Mouse (Mus musculus) forebrain, postnatal 0 days (tissue): ENCODE results near the gene Arpc5. TPM values are rescaled to one million over a fixed set of nuclear protein-coding genes. Genes with fewer than 3 reads are reported as not detected.
A peak's percentile ranks its signal among the peaks of the same experiment; 100 is the strongest.
"Not testable (repeated sequence)": the region's sequence is repeated elsewhere in the genome, so short reads cannot be mapped to it uniquely, and the experiment has no call there.

Experiments
- ATAC-seq: fragments of 200-750 bp; cut with Nextera tagmentation; 2 replicates; pipeline ENCODE4 v1.8.0; 2017; ENCODE audit warnings: mild to moderate bottlenecking, moderate library complexity
- DNase-seq: peaks from one replicate; pipeline ENCODE4 v3.0.0-alpha.2; 2015
- H3K27ac ChIP-seq: fragments of 300-500 bp; sonication (generic); 2 replicates; pipeline ENCODE4 v1.5.1; 2014; ENCODE audit warnings: low read depth, mild to moderate bottlenecking, antibody characterized with exemption, low read length, moderate library complexity, mixed read lengths
- H3K27me3 ChIP-seq: fragments of 300-500 bp; sonication (generic); 2 replicates; pipeline ENCODE4 v1.6.1; 2014; ENCODE audit warnings: mild to moderate bottlenecking, low read length, mixed read lengths; ENCODE audit not compliant: insufficient read depth
- H3K36me3 ChIP-seq: fragments of 300-500 bp; sonication (generic); 2 replicates; pipeline ENCODE4 v1.6.1; 2014; ENCODE audit warnings: mild to moderate bottlenecking, moderate library complexity; ENCODE audit not compliant: insufficient read depth
- H3K4me1 ChIP-seq: fragments of 300-500 bp; sonication (generic); 2 replicates; pipeline ENCODE4 v1.6.1; 2014; ENCODE audit warnings: antibody characterized with exemption; ENCODE audit not compliant: insufficient read depth
- H3K4me2 ChIP-seq: fragments of 300-500 bp; sonication (generic); 2 replicates; pipeline ENCODE4 v1.6.1; 2014; ENCODE audit warnings: low read depth, mild to moderate bottlenecking, moderate library complexity
- H3K4me3 ChIP-seq: fragments of 300-500 bp; sonication (generic); 2 replicates; pipeline ENCODE4 v1.5.1; 2014; ENCODE audit warnings: low read depth, low read length, mixed read lengths
- H3K9ac ChIP-seq: fragments of 300-500 bp; sonication (generic); 2 replicates; pipeline ENCODE4 v1.6.1; 2014; ENCODE audit warnings: mild to moderate bottlenecking
- H3K9me3 ChIP-seq: fragments of 300-500 bp; sonication (generic); 2 replicates; pipeline ENCODE4 v1.6.1; 2016; ENCODE audit warnings: low read length
- CTCF ChIP-seq: sonication (generic); IDR thresholded peaks from 2 replicates; pipeline ENCODE4 v1.5.1; 2016; ENCODE audit warnings: antibody characterized with exemption, control low read depth, low read depth
- WGBS: fragments of 180-500 bp; shearing (Covaris S2); extraction: QIAGEN DNeasy Blood & Tissue Kit; methylation state at CpG from one replicate; pipeline ENCODE4 v1.1.7; 2014; 5-methylcytosine and 5-hydroxymethylcytosine counted together
- polyA plus RNA-seq: library from polyadenylated mRNA; unstranded; fragments of >200 nt; fragmentation: Nextera tagmentation; extraction: Ambion mirVana; gene quantifications from 2 replicates; pipeline ENCODE4 v1.2.1, GENCODE M21; 2015
- total RNA-seq: library from RNA; depleted of rRNA; stranded (reverse); fragments of >200 nt; gene quantifications from 2 replicates; pipeline ENCODE4 v1.2.3, GENCODE M21; 2014

The Arpc5 gene
- total and polyA plus RNA-seq, 2 experiments from 2014 or later, result 301 to 537 TPM

DNA sequence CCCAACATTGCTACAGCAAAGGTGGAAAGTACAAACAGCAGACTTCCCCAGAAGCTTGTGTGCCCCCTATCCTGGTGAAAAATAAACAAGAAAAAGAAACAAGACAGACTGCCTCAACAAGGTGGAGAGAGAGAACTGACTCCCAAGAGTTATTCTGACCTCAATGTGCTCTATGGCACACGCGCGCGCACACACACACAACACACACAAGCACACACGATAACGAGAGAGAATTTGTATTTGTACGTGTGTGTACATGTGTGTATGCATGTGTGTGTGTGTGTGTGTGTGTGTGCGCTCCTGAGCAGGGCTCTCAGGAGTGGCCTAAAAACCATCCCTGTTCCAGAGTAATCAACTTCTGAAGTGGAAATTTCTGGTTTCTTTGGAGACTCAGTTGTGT is 18.3 kb downstream of the Arpc5 start:
- Histone ChIP-seq H3K27me3 (no peaks in the 10 kb centered on the region), H3K4me3 (no peak overlapping the region), H3K4me2 (no peak overlapping the region), H3K36me3 (no peaks in the 10 kb centered on the region), H3K4me1 (no peaks in the 10 kb centered on the region), H3K9me3 (no peaks in the 10 kb centered on the region), H3K9ac (no peak overlapping the region), H3K27ac (no peak overlapping the region)
- 97% methylated on average over 8 of the region's 8 CpGs for WGBS
- no peak for DNase-seq
- TF ChIP-seq CTCF, result no peak
- no peak for ATAC-seq

DNA sequence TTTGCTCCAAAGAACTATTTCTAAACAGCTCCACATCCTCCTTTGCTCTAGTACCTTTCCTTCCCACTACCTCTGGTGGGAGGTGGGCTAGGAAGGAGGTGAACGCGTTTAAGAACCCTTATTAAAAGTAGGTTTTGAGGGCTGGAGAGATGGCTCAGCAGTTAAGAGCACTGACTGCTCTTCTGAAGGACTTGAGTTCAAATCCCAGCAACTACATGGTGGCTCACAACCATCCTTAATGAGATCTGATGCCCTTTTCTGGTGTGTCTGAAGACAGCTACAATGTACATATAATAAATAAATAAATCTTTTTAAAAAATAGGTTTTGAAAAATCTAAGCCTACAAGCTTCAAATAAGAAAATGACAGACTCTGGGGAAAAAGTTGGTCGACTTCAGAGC is 19.1 kb downstream of the Arpc5 start:
- ATAC-seq, H3K9ac ChIP-seq, H3K27me3 ChIP-seq, H3K4me1 ChIP-seq, H3K27ac ChIP-seq, H3K4me3 ChIP-seq, DNase-seq, H3K9me3 ChIP-seq, H3K36me3 ChIP-seq, H3K4me2 ChIP-seq: not testable (repeated sequence)
- 91% methylated on average over 3 of the region's 3 CpGs for WGBS

GRCm38 (mm10) chr1:152786953-152787352 is 20.6 kb downstream of the Arpc5 start:
- no peak overlapping the region for H3K27ac ChIP-seq
- no peak overlapping the region for H3K4me2 ChIP-seq
- H3K4me1 ChIP-seq, result no peaks in the 10 kb centered on the region
- 93% methylated on average over 4 of the region's 4 CpGs for WGBS
- ATAC-seq, result no peak
- H3K27me3 ChIP-seq, result no peaks in the 10 kb centered on the region
- H3K36me3 ChIP-seq, result no peaks in the 10 kb centered on the region
- H3K9me3 ChIP-seq, result no peaks in the 10 kb centered on the region
- no peak overlapping the region for H3K9ac ChIP-seq
- no peak for TF ChIP-seq CTCF
- H3K4me3 ChIP-seq, result no peak overlapping the region
- DNase-seq, result no peak

GRCm38 (mm10) chr1:152788121-152788660 is 21.8 kb downstream of the Arpc5 start:
- H3K36me3 ChIP-seq, result no peaks in the 10 kb centered on the region
- no peak overlapping the region for H3K4me3 ChIP-seq
- H3K27me3 ChIP-seq, result no peaks in the 10 kb centered on the region
- DNase-seq (no peak), ATAC-seq (no peak)
- H3K27ac ChIP-seq, result no peak overlapping the region
- WGBS, result 19% methylated on average over 4 of the region's 4 CpGs
- no peaks in the 10 kb centered on the region for H3K9me3 ChIP-seq
- H3K4me2 ChIP-seq, result no peak overlapping the region
- no peaks in the 10 kb centered on the region for H3K4me1 ChIP-seq
- H3K9ac ChIP-seq, result no peak overlapping the region
- no peak for TF ChIP-seq CTCF

GRCm38 (mm10) chr1:152790254-152790653 is 23.9 kb downstream of the Arpc5 start:
- Histone ChIP-seq H3K4me2 (no peak overlapping the region), H3K27ac (no peak overlapping the region), H3K36me3 (no peaks in the 10 kb centered on the region), H3K4me3 (no peak overlapping the region), H3K27me3 (no peaks in the 10 kb centered on the region), H3K4me1 (no peaks in the 10 kb centered on the region), H3K9ac (no peak overlapping the region), H3K9me3 (no peaks in the 10 kb centered on the region)
- DNase-seq (no peak), ATAC-seq (peak; percentile 64; the same call in 1 of the 2 replicates)
- WGBS, result 27% methylated on average over 12 of the region's 12 CpGs
- TF ChIP-seq CTCF, result peak; percentile 55

GRCm38 (mm10) chr1:152790821-152791220 is 24.5 kb downstream of the Arpc5 start:
- DNase-seq, result no peak
- Histone ChIP-seq H3K27me3 (no peaks in the 10 kb centered on the region), H3K4me3 (no peak overlapping the region), H3K9ac (no peak overlapping the region), H3K4me1 (no peaks in the 10 kb centered on the region), H3K36me3 (no peaks in the 10 kb centered on the region), H3K9me3 (no peaks in the 10 kb centered on the region), H3K27ac (no peak overlapping the region), H3K4me2 (no peak overlapping the region)
- 38% methylated on average over 6 of the region's 6 CpGs for WGBS
- no peak for TF ChIP-seq CTCF
- ATAC-seq, result no peak

DNA sequence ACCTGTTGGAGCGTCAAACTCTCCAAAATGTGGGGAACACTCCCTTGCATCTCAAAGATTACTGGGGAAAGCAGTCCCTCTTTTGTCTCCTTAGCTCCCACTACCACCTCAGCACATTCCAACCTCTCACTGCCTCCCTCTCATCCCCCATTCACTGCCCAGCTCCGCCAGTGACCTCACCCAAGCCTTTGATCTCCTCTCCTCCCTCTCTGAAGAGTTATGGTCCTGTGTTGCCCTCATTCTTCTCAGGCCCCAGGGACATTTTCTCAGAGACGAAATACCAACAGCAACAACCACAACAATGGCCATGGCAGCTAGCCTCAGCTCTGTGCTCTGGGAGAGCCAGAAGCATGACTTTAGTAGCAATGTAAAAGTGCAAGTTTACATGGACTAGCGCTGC is 24.9 kb downstream of the Arpc5 start:
- no peak overlapping the region for H3K9ac ChIP-seq
- no peaks in the 10 kb centered on the region for H3K27me3 ChIP-seq
- DNase-seq (no peak), ATAC-seq (no peak)
- no peak overlapping the region for H3K27ac ChIP-seq
- H3K4me2 ChIP-seq, result no peak overlapping the region
- no peaks in the 10 kb centered on the region for H3K36me3 ChIP-seq
- no peaks in the 10 kb centered on the region for H3K9me3 ChIP-seq
- no peak overlapping the region for H3K4me3 ChIP-seq
- no peaks in the 10 kb centered on the region for H3K4me1 ChIP-seq
- 32% methylated on average over 4 of the region's 4 CpGs for WGBS
- TF ChIP-seq CTCF, result no peak
